10 mouse cellular contexts compared by ENCODE assay signal in genomic region chr5:116443459-116443940, GRCm38 (mm10). TPM values are rescaled to one million over a fixed set of nuclear protein-coding genes. Genes with fewer than 3 reads are reported as not detected.
DNase-seq lines count a peak whose midpoint lies in the region; ATAC-seq lines count a peak whose summit lies in the region.
"Had no signal": no experiment of that assay in that cellular context is flagged by ENCODE, and none has a peak within 500 bp of the region (broad histone marks: within the 10 kb centered on the region; RNA-seq: fewer than 3 reads in every experiment).

No protein-coding gene starts in this region.

- intact Hi-C loops in gastrocnemius, postnatal 36 days (cut with DNase I): loop anchor here (1.0 kb wide), 1 partner anchor 21 kb away; the partner anchor contains the start of gene Hspb8

- DNase-seq in gastrocnemius, adult 18-20 months (ENCODE audit: low spot score): peak; percentile 43
- DNase-seq in gastrocnemius, postnatal 36 days: no peak
- peak; percentile 94 to 96 for DNase-seq in cerebellum, adult 18-20 months
- peak; percentile 49 for DNase-seq in heart, postnatal 4 days
- DNase-seq in midbrain, embryonic 14.5 days: no peak
- DNase-seq in kidney, postnatal 14 days: no peak
- DNase-seq in thymus, postnatal 36 days: no peak

- 0 out of 2 replicates have a peak, but pooled peaks have one; percentile 37 for ATAC-seq in midbrain, embryonic 14.5 days (ENCODE audit: low FRiP score, low TSS enrichment)
- ATAC-seq in kidney, embryonic 14.5 days (ENCODE audit: low FRiP score, low TSS enrichment): no peak

- no peaks in the 10 kb centered on the region for H3K9me3 ChIP-seq in midbrain, embryonic 14.5 days (ENCODE audit: control insufficient read depth, low read length)
- H3K9me3 ChIP-seq in kidney, embryonic 14.5 days (ENCODE audit: control insufficient read depth, low read length): no peaks in the 10 kb centered on the region
- H3K9me3 ChIP-seq: limb, embryonic 12.5 days had no signal

- WGBS in midbrain, embryonic 14.5 days: 68% methylated on average over 8 of the region's 8 CpGs
- 84% methylated on average over 8 of the region's 8 CpGs for WGBS in kidney, embryonic 14.5 days

- no peak overlapping the region for H3K9ac ChIP-seq in midbrain, embryonic 14.5 days (replicated peaks; ENCODE audit: low read length)
- no peak overlapping the region for H3K9ac ChIP-seq in kidney, embryonic 14.5 days (ENCODE audit: low read depth, low read length)
- H3K9ac ChIP-seq: limb, embryonic 12.5 days had no signal

- H3K4me3 ChIP-seq in midbrain, embryonic 14.5 days (replicated peaks; ENCODE audit: low read depth, low read length): no peak overlapping the region
- H3K4me3 ChIP-seq in kidney, embryonic 14.5 days (ENCODE audit: low read length): no peak overlapping the region
- H3K4me3 ChIP-seq: limb, embryonic 12.5 days had no signal

- H3K4me2 ChIP-seq in midbrain, embryonic 14.5 days (ENCODE audit: low read length): no peak overlapping the region
- no peak overlapping the region for H3K4me2 ChIP-seq in kidney, embryonic 14.5 days (replicated peaks; ENCODE audit: low read depth, low read length)
- H3K4me2 ChIP-seq: limb, embryonic 12.5 days had no signal

- H3K27me3 ChIP-seq in midbrain, embryonic 14.5 days (ENCODE audit: control insufficient read depth, insufficient read depth, low read length): no peaks in the 10 kb centered on the region
- H3K27me3 ChIP-seq in kidney, embryonic 14.5 days (ENCODE audit: control insufficient read depth, insufficient read depth, low read length): peaks cover 3% of the 10 kb centered on the region; the same call in 1 of the 2 replicates
- H3K27me3 ChIP-seq: CH12.LX had no signal

- H3K36me3 ChIP-seq in midbrain, embryonic 14.5 days (ENCODE audit: control insufficient read depth, insufficient read depth, low read length): peaks cover 27% of the 10 kb centered on the region
- no peaks in the 10 kb centered on the region for H3K36me3 ChIP-seq in kidney, embryonic 14.5 days (ENCODE audit: control insufficient read depth, insufficient read depth, low read length)
- H3K36me3 ChIP-seq: limb, embryonic 12.5 days had no signal

- peak overlapping the region; percentile 32; the same call in 1 of the 2 replicates for H3K27ac ChIP-seq in midbrain, embryonic 14.5 days (replicated peaks; ENCODE audit: low read depth, low read length)
- H3K27ac ChIP-seq in kidney, embryonic 14.5 days (ENCODE audit: low read depth, low read length): no peak overlapping the region
- H3K27ac ChIP-seq: limb, embryonic 12.5 days had no signal

- 0 out of 2 replicates have a peak, but pooled peaks cover 12% of the 10 kb centered on the region for H3K4me1 ChIP-seq in midbrain, embryonic 14.5 days (ENCODE audit: control insufficient read depth, insufficient read depth, low read length)
- no peaks in the 10 kb centered on the region for H3K4me1 ChIP-seq in kidney, embryonic 14.5 days (ENCODE audit: control insufficient read depth, insufficient read depth, low read length)

RNA-seq across cellular contexts. Expression of gene Hspb8, which starts 20.8 kb away (rescaled TPM):
- total RNA-seq in gastrocnemius, adult 18-20 months (2021): 100 to 1,000 TPM; 232 to 400 TPM
- 100 to 1,000 TPM; 212 to 260 TPM for total RNA-seq in gastrocnemius, postnatal 36 days (2021)
- total RNA-seq in heart, postnatal 4 days (2021): 10 to 100 TPM; 75.1 to 75.9 TPM
- polyA plus RNA-seq in midbrain, embryonic 14.5 days (2014; fragmentation: Nextera tagmentation; extraction: Ambion mirVana): 1.9 and 3.7 TPM in 2 replicates
- polyA plus RNA-seq in kidney, embryonic 14.5 days (2014; fragmentation: Nextera tagmentation; extraction: Ambion mirVana): 2.4 and 3.0 TPM in 2 replicates
- total RNA-seq: CH12.LX had no signal

Comparison
In these comparisons a context has a peak if more than half of its experiments do, and no peak if none do; other contexts are left out.
1. DNase-seq: peak in gastrocnemius, adult 18-20 months (single experiment), cerebellum, adult 18-20 months (2 of 2) and heart, postnatal 4 days (single experiment); none in gastrocnemius, postnatal 36 days (0 of 2), midbrain, embryonic 14.5 days (single experiment), kidney, postnatal 14 days (single experiment) and thymus, postnatal 36 days (0 of 2).